Mouse (Mus musculus): ENCODE data around the gene Ssr2.

Ssr2 gene

GRCm38 (mm10) chr3:88541622-88542401, 33.9 kb upstream of the Ssr2 start:
- DNase-seq (ENCODE audit: low spot score) = no peak

DNA sequence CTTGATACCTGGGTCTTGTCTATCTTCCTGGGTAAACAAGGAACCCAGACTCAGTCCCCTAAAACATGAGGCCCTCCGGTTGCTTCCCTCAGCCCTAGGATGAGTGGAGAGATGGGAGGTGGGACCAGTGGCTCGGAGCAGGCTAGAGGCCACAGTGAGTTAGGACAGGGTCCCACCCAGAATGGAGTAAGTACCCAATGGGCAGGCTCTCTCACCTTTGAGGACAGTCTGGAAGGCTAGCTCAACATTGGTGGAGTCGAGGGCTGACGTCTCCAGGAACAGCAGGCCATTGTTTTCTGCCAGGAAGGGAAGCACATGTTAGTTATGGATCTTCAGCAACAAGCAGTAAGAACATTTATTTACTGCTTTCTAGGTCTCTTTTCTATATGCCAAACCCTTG, 33.2 kb upstream of the Ssr2 start:
- no peak for DNase-seq (ENCODE audit: low spot score)

- no peak for DNase-seq (ENCODE audit: low spot score)
These were observed 32.5 kb upstream of the Ssr2 start for GRCm38 (mm10) chr3:88543174-88543573.

- DNase-seq (ENCODE audit: low spot score) = no peak
These were observed 31.8 kb upstream of the Ssr2 start for GRCm38 (mm10) chr3:88543651-88544410.

DNA sequence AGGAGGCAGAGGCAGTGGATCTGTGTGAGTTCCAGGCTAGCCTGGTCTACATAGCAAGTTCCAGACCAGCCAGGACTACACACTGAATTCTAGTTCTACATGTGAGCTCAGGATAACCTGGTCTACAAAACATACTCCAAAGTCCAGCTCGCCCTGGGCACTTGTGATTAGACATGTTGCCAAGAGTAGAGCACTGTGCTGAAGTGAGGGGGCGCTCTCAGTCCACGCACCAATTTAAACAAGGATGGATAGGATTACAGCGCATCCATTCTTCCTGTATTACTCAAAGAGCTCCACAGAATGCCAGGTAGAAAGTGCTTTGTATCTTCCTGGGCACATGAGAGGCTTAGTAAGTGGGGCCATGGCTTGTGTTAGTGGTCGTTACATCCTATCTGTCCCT, 31.2 kb upstream of the Ssr2 start:
- no peak for DNase-seq (ENCODE audit: low spot score)

DNA sequence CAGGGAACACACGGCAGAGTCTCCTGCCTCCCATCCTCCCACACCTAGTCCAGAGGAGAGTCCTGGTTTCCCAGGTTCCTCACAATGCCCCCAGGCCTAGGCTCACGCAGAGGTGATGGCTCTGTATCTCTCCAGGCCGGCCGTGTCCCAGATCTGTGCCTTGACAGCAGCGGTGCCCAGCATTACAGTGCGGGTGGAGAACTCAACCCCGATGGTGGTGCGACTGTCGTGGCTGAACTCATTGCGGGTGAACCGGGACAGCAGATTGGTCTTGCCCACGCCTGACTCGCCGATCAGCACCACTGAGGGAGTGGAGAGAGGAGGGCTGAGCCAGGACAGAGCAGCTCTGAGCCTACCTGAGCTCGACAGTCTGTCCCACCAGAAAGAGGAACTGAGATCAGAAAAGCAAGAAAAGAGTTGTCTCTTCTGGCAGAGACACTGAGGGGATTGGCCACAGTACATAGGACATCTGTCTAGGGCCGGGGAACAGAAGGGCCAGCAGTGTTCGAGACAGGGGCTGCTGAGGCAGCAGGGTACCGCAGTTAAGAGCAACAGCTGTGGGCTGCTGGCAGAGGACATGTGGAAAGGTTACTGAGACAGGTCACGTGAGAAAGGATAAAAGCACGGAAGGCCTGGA, 30.6 kb upstream of the Ssr2 start:
- DNase-seq (ENCODE audit: low spot score) = no peak

DNA sequence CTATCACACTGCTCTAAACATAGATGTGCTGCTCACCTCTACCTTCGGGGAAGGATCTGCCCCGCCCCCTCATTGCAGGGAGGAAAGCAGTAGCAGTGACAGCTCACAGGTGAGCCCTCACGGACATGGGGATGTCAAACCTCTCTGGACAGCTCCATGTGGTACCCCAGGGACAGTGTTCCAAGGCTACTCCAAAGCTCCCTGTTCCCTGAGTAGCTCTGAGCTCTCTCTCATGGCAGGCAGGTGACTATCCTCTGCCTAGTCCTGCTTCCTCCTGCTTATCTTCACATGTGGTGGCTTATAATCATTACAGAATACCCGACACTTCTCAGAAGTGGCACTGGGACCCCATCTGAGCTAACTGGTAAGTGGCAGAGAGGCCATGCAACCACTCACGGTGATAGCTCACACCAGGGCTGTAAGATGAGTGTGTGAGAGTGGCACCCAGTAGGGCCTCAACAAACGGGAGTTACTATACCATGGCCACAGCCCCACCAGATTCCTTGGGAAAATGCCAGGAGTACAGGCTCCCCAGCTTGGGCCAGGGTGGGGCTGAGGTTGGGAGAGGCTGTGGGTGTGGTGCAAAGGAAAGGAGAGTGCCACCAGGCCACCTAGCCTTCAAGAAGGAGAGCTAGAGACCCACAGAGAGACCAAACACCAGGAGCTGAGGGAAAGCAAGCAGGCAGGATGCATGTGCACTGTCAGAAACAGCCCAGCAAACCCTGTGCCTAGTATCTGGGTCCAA, 28.8 kb upstream of the Ssr2 start:
- DNase-seq (ENCODE audit: low spot score) = no peak

DNA sequence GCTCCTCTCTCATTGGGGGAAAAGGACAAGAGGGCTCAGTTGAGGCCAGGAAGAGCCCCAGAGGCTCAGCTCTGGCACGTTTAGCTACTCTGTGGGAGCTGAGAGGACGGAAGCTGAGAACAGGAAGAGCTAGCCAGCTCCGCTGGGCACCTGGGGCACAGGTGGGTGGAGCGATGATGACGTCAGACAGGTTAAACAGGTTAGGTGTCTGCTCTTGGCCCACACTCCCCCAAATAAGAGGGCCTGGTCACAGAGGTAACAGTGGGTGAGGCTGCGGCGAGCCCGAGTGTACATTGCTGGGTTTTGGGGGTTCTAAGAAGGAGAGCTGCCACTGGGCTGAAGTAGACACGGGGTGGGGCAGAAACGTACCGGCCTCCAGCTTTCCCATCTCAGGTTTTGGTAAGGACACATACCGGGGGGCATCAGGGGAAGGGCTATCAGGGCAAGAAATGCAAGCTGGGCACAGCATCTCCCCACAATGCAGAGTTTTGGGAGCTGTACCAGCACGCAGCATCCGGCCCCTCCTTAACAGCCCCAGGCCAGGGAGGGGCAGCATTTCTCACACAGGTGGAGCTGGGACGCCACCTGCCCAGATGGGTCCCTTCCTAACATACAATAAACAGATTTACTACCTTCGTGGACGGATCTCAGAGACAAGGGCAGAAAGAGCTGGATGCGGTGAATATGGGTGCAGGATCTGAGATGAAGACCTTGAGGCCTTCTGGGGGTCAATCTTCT, 27.3 kb upstream of the Ssr2 start, which contains the start of gene Rab25:
TSS of gene Rab25 (minus strand) at position 121 of the 738 bp plus-strand sequence.
- DNase-seq (ENCODE audit: low spot score) = no peak

- DNase-seq (ENCODE audit: low spot score) = no peak
These were observed 24.1 kb upstream of the Ssr2 start for GRCm38 (mm10) chr3:88551586-88551985.

DNA sequence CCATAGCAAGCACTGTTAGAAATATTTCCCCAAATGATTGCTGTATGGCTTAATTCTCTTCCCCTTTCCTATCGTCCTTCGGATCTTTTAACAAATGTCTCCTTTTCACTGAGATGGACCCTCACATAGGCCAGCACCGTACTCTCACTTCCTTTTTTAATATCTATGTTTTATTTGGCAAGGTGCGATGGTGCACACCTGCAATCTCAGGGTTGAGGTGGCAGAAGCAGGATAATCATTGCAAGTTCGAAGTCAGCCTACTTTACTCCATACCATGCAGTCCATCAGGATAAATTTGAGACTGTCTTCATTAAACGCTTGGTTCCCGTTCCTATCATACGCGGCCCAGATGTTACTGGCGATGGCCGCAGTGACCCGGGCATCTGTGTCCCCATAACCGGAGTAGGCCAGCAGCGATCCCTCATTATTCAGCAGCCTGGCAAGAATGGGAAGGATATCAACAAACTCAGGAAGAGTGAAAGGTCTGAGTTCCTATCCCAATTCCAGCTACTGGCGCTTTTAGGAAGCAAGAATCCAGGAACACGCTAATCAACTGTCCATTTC, 23.5 kb upstream of the Ssr2 start:
- no peak for DNase-seq (ENCODE audit: low spot score)

GRCm38 (mm10) chr3:88552676-88553524, 22.8 kb upstream of the Ssr2 start, which contains the start of gene Lamtor2:
Gene Lamtor2 (minus strand): TSS chr3:88553074.
- DNase-seq (ENCODE audit: low spot score) = peak; percentile 96

GRCm38 (mm10) chr3:88553525-88553879, 22.2 kb upstream of the Ssr2 start, which contains the start of gene Ubqln4:
Gene Ubqln4 (plus strand): TSS chr3:88553758.
- DNase-seq (ENCODE audit: low spot score) = peak; percentile 80

GRCm38 (mm10) chr3:88553880-88554586, 21.6 kb upstream of the Ssr2 start:
- no peak for DNase-seq (ENCODE audit: low spot score)

DNA sequence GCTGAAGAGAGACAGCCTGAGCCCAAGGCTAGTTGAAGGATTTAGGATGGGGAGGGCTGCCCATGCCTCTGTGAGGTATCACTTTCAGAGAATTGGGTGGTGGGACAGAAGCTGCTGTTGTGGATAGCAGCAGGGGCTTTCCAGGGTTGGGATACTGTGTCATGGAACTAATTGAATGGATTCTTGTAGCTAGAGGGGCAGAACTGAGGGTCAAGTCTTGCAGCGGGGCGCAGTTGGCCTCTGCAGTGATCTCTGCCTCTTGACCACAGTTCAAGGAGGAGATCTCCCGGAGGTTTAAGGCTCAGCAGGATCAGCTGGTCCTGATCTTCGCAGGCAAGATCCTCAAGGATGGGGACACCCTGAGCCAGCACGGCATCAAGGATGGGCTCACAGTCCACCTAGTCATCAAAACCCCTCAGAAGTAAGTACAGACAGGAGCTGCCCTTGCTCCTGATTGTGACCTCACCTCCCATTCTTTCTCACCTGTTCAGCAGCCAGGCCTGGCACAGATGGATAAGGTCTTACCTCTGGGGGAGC, 20.5 kb upstream of the Ssr2 start:
- no peak for DNase-seq (ENCODE audit: low spot score)

- no peak for DNase-seq (ENCODE audit: low spot score)
These were observed 19.9 kb upstream of the Ssr2 start for GRCm38 (mm10) chr3:88555731-88556130.

- DNase-seq (ENCODE audit: low spot score) = no peak
These were observed 19.1 kb upstream of the Ssr2 start for GRCm38 (mm10) chr3:88556616-88557015.

GRCm38 (mm10) chr3:88559596-88559995, 16.1 kb upstream of the Ssr2 start:
- DNase-seq (ENCODE audit: low spot score) = no peak

- DNase-seq (ENCODE audit: low spot score) = no peak
These were observed 13.7 kb upstream of the Ssr2 start for GRCm38 (mm10) chr3:88561989-88562388.

DNA sequence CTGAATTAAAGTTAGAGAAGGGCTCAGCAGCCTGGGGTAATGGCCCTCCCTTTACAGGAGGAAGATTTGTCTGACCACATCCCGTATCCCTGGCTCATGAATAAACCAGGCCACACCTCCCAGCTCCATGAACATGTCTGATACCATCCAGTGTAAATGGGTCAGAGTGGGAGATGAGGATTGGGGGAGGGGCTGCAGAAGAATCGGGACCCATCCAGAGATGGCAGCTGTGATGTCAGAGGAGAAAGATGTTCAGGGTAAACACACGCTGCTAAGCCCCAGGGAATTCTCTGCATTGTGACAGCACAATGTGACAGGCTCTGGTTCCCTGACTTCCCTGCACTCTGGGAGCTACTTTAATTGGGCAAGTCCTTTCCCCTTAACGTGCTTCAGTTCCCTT, 12.2 kb upstream of the Ssr2 start:
- no peak for DNase-seq (ENCODE audit: low spot score)

Measured in left cerebral cortex, adult 11 months (tissue).